Mouse (Mus musculus) left cerebral cortex, postnatal 36 days (tissue): ENCODE results near the gene Hyal3. TPM values are rescaled to one million over a fixed set of nuclear protein-coding genes. Genes with fewer than 3 reads are reported as not detected.
A peak's percentile ranks its signal among the peaks of the same experiment; 100 is the strongest.

Source experiments
- DNase-seq, 2 experiments: peaks; one replicate each; pipeline ENCODE4 v3.0.0; 2021 to 2022; ENCODE audit warnings: low spot score in 2 of 2, mixed read lengths in 1 of 2
- intact Hi-C: fragments of 180-260 bp; cut with DNase I; formaldehyde crosslinking; loops from one replicate; pipeline ENCODE4 v1.15.1; 2025
- total RNA-seq, 2 experiments: library from RNA; stranded (reverse); gene quantifications; 2 replicates each; pipeline ENCODE4 v1.2.3; 2021

Hyal3 gene
- total RNA-seq, 2 experiments from 2014 or later, result 0.79 to 1.9 TPM

- intact Hi-C loops, result no loop called here
- no peak for DNase-seq
These were observed 28.8 kb downstream of the Hyal3 start for GRCm38 (mm10) chr9:107609433-107609830.

GRCm38 (mm10) chr9:107611456-107612190 lies 31.0 kb downstream of the Hyal3 start:
- DNase-seq, result peak; percentile 35 to 43
- intact Hi-C loops, result loop anchor here (2.0 kb wide), 1 partner anchor 21 kb away; no protein-coding TSS in a partner anchor

- intact Hi-C loops, result loop anchor here (2.0 kb wide), 1 partner anchor 20 kb away; no protein-coding TSS in a partner anchor
- DNase-seq, result peak; percentile 98 to 100
These were observed 31.8 kb downstream of the Hyal3 start for GRCm38 (mm10) chr9:107612191-107612944.

GRCm38 (mm10) chr9:107612945-107613569 lies 32.4 kb downstream of the Hyal3 start:
- intact Hi-C loops, result loop anchor here (2.0 kb wide), 1 partner anchor 20 kb away; no protein-coding TSS in a partner anchor

GRCm38 (mm10) chr9:107615035-107615434 lies 34.4 kb downstream of the Hyal3 start:
- intact Hi-C loops, result no loop called here
- DNase-seq, result no peak

More at GRCm38 (mm10) chr9:107612945-107613569, 32.4 kb downstream of the Hyal3 start:
- no peak for DNase-seq

- DNase-seq, result no peak
- intact Hi-C loops, result no loop called here
These were observed 36.8 kb downstream of the Hyal3 start for GRCm38 (mm10) chr9:107617461-107617860.

- DNase-seq, result no peak
- intact Hi-C loops, result no loop called here
These were observed 37.5 kb downstream of the Hyal3 start for GRCm38 (mm10) chr9:107618098-107618497.

GRCm38 (mm10) chr9:107618778-107619545 lies 38.3 kb downstream of the Hyal3 start:
- intact Hi-C loops, result no loop called here
- DNase-seq, result no peak

GRCm38 (mm10) chr9:107619546-107619879 lies 38.9 kb downstream of the Hyal3 start:
- intact Hi-C loops, result no loop called here
- DNase-seq, result no peak

- no peak for DNase-seq
- intact Hi-C loops, result no loop called here
These were observed 40.3 kb downstream of the Hyal3 start for GRCm38 (mm10) chr9:107620954-107621353.

- no peak for DNase-seq
- intact Hi-C loops, result no loop called here
These were observed 43.9 kb downstream of the Hyal3 start for GRCm38 (mm10) chr9:107624539-107624938.

GRCm38 (mm10) chr9:107624951-107625350 lies 44.3 kb downstream of the Hyal3 start:
- no peak for DNase-seq
- intact Hi-C loops, result no loop called here

- DNase-seq, result no peak
- intact Hi-C loops, result loop anchor here (1.0 kb wide), 1 partner anchor 19 kb away; no protein-coding TSS in a partner anchor
These were observed 44.9 kb downstream of the Hyal3 start for GRCm38 (mm10) chr9:107625351-107626128.

- intact Hi-C loops, result loop anchor here (1.0 kb wide), 1 partner anchor 18 kb away; no protein-coding TSS in a partner anchor
- DNase-seq, result peak in 1 of 2 experiments; percentile 45
These were observed 45.7 kb downstream of the Hyal3 start for GRCm38 (mm10) chr9:107626158-107626843.

GRCm38 (mm10) chr9:107626844-107627277 lies 46.2 kb downstream of the Hyal3 start:
- peak; percentile 64 to 73 for DNase-seq
- intact Hi-C loops, result loop anchor here (1.0 kb wide), 1 partner anchor 17 kb away; no protein-coding TSS in a partner anchor

- DNase-seq, result no peak
- intact Hi-C loops, result no loop called here
These were observed 47.0 kb downstream of the Hyal3 start for GRCm38 (mm10) chr9:107627387-107628255.
